Mouse (Mus musculus): ENCODE results near the gene Lefty2.

DNA sequence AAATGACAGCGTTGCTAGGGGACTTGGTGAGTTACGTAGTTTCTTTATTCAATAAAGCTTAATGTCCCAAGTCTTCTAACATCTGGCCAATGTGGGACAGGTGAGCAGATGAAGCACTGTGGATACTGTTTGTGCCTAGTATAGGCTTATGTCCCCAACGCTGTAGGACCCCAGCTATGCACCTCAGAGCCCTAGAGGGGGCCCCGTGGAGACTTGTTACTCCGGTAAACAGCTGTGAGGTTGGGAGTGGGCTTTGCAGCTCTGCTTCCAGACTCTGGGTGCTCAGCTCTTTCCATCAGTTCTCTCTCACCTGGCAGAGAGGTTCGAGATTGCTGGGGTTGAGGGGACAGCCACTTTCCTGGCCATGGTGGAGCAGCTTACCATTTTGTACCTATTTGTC is 12.4 kb downstream of the Lefty2 start:
- TF ChIP-seq CTCF (IDR thresholded peaks at IDR 0.05) (no peak), EP300 (IDR thresholded peaks at IDR 0.05) (no peak)
